Mouse (Mus musculus) adrenal gland, adult 8-10 months (tissue): ENCODE measurements around the gene Krtap11-1. TPM values are rescaled to one million over a fixed set of nuclear protein-coding genes. Genes with fewer than 3 reads are reported as not detected.

Experiments used
- DNase-seq: peaks from one replicate; pipeline ENCODE4 v3.0.0; 2022
- total RNA-seq, 4 experiments: library from RNA; stranded (reverse); gene quantifications; 2 replicates each; pipeline ENCODE4 v1.2.4; 2022

Krtap11-1 gene
- not detected for total RNA-seq

- no peak for DNase-seq
Measured at GRCm38 (mm10) chr16:89571083-89571482, at the start of gene Krtap11-1. Gene Krtap11-1, minus strand, starts transcription at chr16:89571183.

GRCm38 (mm10) chr16:89618190-89618589 is 47.2 kb upstream of the Krtap11-1 start:
- DNase-seq, result no peak

- DNase-seq, result peak; percentile 55
Measured at GRCm38 (mm10) chr16:89617251-89617650, 46.3 kb upstream of the Krtap11-1 start.

GRCm38 (mm10) chr16:89613726-89614125 is 42.7 kb upstream of the Krtap11-1 start:
- peak; percentile 27 for DNase-seq

- DNase-seq, result no peak
Measured at GRCm38 (mm10) chr16:89608791-89609185, 37.8 kb upstream of the Krtap11-1 start.

GRCm38 (mm10) chr16:89608161-89608790 is 37.3 kb upstream of the Krtap11-1 start:
- DNase-seq, result no peak

GRCm38 (mm10) chr16:89606951-89607350 is 36.0 kb upstream of the Krtap11-1 start:
- no peak for DNase-seq

GRCm38 (mm10) chr16:89587209-89587608 is 16.2 kb upstream of the Krtap11-1 start:
- DNase-seq, result no peak

- no peak for DNase-seq
Measured at GRCm38 (mm10) chr16:89585604-89586508, 14.9 kb upstream of the Krtap11-1 start.

GRCm38 (mm10) chr16:89581658-89582057 is 10.7 kb upstream of the Krtap11-1 start:
- no peak for DNase-seq

GRCm38 (mm10) chr16:89570516-89570915 is 467 bp downstream of the Krtap11-1 start:
- DNase-seq, result no peak

GRCm38 (mm10) chr16:89569136-89569535 is 1.8 kb downstream of the Krtap11-1 start:
- no peak for DNase-seq

GRCm38 (mm10) chr16:89568141-89568540 is 2.8 kb downstream of the Krtap11-1 start:
- no peak for DNase-seq

GRCm38 (mm10) chr16:89550298-89550697 is 20.7 kb downstream of the Krtap11-1 start:
- no peak for DNase-seq

GRCm38 (mm10) chr16:89538031-89538484 is 32.9 kb downstream of the Krtap11-1 start:
- DNase-seq, result no peak

GRCm38 (mm10) chr16:89537349-89537748 is 33.6 kb downstream of the Krtap11-1 start:
- DNase-seq, result no peak

GRCm38 (mm10) chr16:89530547-89530946 is 40.4 kb downstream of the Krtap11-1 start:
- DNase-seq, result no peak

- DNase-seq, result no peak
Measured at GRCm38 (mm10) chr16:89529846-89530245, 41.1 kb downstream of the Krtap11-1 start.

- no peak for DNase-seq
Measured at GRCm38 (mm10) chr16:89528380-89528779, 42.6 kb downstream of the Krtap11-1 start.

GRCm38 (mm10) chr16:89520996-89521395 is 50.0 kb downstream of the Krtap11-1 start:
- no peak for DNase-seq

- DNase-seq, result no peak
Measured at GRCm38 (mm10) chr16:89520555-89520954, 50.4 kb downstream of the Krtap11-1 start.
